Mouse (Mus musculus) erythroblast, adult 5-6 weeks (primary cell): ENCODE measurements at regions not wholly inside any gene's neighbourhood (a gene's known extent, or its start where the extent isn't known, plus 50 kb on each side); places are given as distances from the start of the nearest gene placed in this dataset.

ENCODE experiments used
- ATAC-seq: replicated peaks from 2 replicates; pipeline ENCODE4 v1.8.0; 2016; ENCODE audit warnings: moderate number of reproducible peaks, mild to moderate bottlenecking, moderate TSS enrichment, inconsistent platforms; ENCODE audit not compliant: poor library complexity, low FRiP score, severe bottlenecking

- no peak for ATAC-seq
These were observed 96.3 kb upstream of the Nhs start for GRCm38 (mm10) chrX:162255873-162256272.

GRCm38 (mm10) chrX:162241291-162241690, 81.8 kb upstream of the Nhs start:
- no peak for ATAC-seq

- no peak for ATAC-seq
These were observed 76.0 kb upstream of the Nhs start for GRCm38 (mm10) chrX:162235552-162235951.

- ATAC-seq: no peak
These were observed 51.3 kb upstream of the Nhs start for GRCm38 (mm10) chrX:162210848-162211247.
